Mouse (Mus musculus): ENCODE results near the gene Kcnq2. TPM values are rescaled to one million over a fixed set of nuclear protein-coding genes. Genes with fewer than 3 reads are reported as not detected.

Kcnq2 gene
- polyA plus RNA-seq, 1 experiment from 2014 or later, result 0.25 TPM

DNA sequence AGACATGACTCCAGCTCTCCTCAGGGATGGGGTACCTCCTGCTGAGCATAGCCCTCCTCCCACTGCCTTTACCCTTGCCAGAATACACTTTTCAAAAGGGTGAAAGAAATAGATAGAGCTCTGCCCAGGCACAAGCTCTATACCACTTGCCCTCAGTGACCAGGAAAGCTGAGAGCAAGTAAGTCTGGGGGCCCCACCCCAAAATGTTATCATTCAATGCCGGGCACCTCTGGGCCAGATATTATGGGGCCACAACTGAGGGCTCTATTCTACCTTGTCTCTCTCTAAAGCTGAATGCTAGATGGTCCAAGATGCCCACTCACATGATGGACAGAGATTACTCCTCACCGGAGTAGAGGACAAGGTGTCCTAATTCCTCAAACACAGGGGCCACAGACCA is 55.6 kb downstream of the Kcnq2 start:
- Histone ChIP-seq H3K9ac (ENCODE audit: low read length) (no peak overlapping the region), H3K9me3 (ENCODE audit: control insufficient read depth, low read length) (no peaks in the 10 kb centered on the region), H3K4me1 (ENCODE audit: control insufficient read depth, insufficient read depth, low read length) (no peaks in the 10 kb centered on the region), H3K4me3 (ENCODE audit: low read depth, low read length) (no peak overlapping the region), H3K27ac (replicated peaks; ENCODE audit: low read depth, low read length) (no peak overlapping the region), H3K27me3 (ENCODE audit: control insufficient read depth, insufficient read depth, low read length) (no peaks in the 10 kb centered on the region), H3K4me2 (ENCODE audit: low read depth, severe bottlenecking) (no peak overlapping the region), H3K36me3 (ENCODE audit: control insufficient read depth, insufficient read depth, low read length) (no peaks in the 10 kb centered on the region)
- WGBS, result 91% methylated on average over 2 of the region's 2 CpGs
- no peak for DNase-seq (ENCODE audit: low spot score)
- ATAC-seq (ENCODE audit: insufficient number of reproducible peaks, low FRiP score, low TSS enrichment, low read depth), result no peak

DNA sequence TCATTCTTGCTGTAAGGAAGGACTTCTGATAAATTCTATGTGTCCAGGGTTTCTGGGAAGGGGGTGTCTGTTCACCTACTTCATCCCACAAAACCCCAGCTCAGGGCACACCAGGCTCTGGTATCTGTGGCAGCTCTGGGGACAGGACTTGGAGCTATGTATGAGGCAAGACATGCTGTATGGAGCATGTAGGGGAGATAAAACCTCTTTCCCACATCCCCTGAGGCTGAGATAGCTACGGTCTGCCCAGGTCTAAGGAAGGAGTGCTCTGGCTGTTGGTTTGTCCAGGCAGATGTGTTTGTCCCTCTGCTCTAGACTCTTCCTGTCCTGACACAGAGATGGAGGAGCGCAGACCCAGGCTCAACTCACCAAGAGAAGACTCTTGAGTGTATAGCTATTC is 56.2 kb downstream of the Kcnq2 start:
- no peaks in the 10 kb centered on the region for H3K36me3 ChIP-seq (ENCODE audit: control insufficient read depth, insufficient read depth, low read length)
- H3K27ac ChIP-seq (replicated peaks; ENCODE audit: low read depth, low read length), result no peak overlapping the region
- DNase-seq (ENCODE audit: low spot score), result no peak
- no peaks in the 10 kb centered on the region for H3K4me1 ChIP-seq (ENCODE audit: control insufficient read depth, insufficient read depth, low read length)
- ATAC-seq (ENCODE audit: insufficient number of reproducible peaks, low FRiP score, low TSS enrichment, low read depth), result no peak
- no peaks in the 10 kb centered on the region for H3K9me3 ChIP-seq (ENCODE audit: control insufficient read depth, low read length)
- H3K9ac ChIP-seq (ENCODE audit: low read length), result no peak overlapping the region
- H3K27me3 ChIP-seq (ENCODE audit: control insufficient read depth, insufficient read depth, low read length), result no peaks in the 10 kb centered on the region
- 87% methylated on average over 2 of the region's 2 CpGs for WGBS
- no peak overlapping the region for H3K4me3 ChIP-seq (ENCODE audit: low read depth, low read length)
- no peak overlapping the region for H3K4me2 ChIP-seq (ENCODE audit: low read depth, severe bottlenecking)

DNA sequence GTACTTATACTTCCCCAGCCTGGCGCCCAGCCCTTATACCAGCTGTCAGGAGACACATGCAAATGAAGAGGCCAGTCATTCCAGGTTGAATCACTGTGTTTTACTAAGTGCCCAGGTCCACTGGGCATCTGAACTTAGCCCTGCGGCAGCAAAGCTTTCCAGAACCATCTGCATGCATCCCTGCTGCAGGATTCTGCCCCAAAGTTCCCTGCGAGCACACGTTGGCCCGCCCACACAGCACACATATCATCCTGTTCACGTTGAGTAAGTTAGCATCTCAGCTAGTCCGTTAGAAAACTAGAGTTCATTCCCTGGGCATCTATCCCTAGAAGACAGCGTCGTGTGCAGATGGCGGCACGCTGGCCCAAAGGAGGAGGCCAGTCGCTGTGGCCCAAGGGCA is 59.6 kb downstream of the Kcnq2 start:
- Histone ChIP-seq H3K9ac (ENCODE audit: low read length) (no peak overlapping the region), H3K4me1 (ENCODE audit: control insufficient read depth, insufficient read depth, low read length) (no peaks in the 10 kb centered on the region), H3K27me3 (ENCODE audit: control insufficient read depth, insufficient read depth, low read length) (no peaks in the 10 kb centered on the region), H3K9me3 (ENCODE audit: control insufficient read depth, low read length) (no peaks in the 10 kb centered on the region), H3K4me3 (ENCODE audit: low read depth, low read length) (no peak overlapping the region), H3K4me2 (ENCODE audit: low read depth, severe bottlenecking) (no peak overlapping the region), H3K36me3 (ENCODE audit: control insufficient read depth, insufficient read depth, low read length) (no peaks in the 10 kb centered on the region), H3K27ac (replicated peaks; ENCODE audit: low read depth, low read length) (no peak overlapping the region)
- no peak for DNase-seq (ENCODE audit: low spot score)
- no peak for ATAC-seq (ENCODE audit: insufficient number of reproducible peaks, low FRiP score, low TSS enrichment, low read depth)
- 86% methylated on average over 12 of the region's 12 CpGs for WGBS

DNA sequence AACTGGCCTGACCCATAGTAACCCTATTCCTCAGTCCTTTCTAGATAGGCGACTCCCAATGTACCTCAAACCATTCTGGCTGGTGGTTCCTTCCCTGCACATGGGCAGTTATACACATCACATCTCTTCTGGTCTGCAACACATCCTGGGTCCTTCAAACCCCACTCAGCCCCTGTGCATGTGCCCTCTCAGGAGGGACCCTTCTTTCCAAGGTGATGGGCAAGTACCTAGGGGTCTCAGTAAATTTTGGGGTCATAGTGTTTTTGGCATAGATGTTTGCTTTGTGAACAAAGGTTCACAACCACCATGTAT is 62.7 kb downstream of the Kcnq2 start:
- no peak overlapping the region for H3K9ac ChIP-seq (ENCODE audit: low read length)
- no peak overlapping the region for H3K27ac ChIP-seq (replicated peaks; ENCODE audit: low read depth, low read length)
- WGBS, result 6% methylated on average over 1 of the region's 1 CpGs
- H3K36me3 ChIP-seq (ENCODE audit: control insufficient read depth, insufficient read depth, low read length), result no peaks in the 10 kb centered on the region
- H3K4me1 ChIP-seq (ENCODE audit: control insufficient read depth, insufficient read depth, low read length), result no peaks in the 10 kb centered on the region
- ATAC-seq (ENCODE audit: insufficient number of reproducible peaks, low FRiP score, low TSS enrichment, low read depth), result no peak
- DNase-seq (ENCODE audit: low spot score), result no peak
- H3K27me3 ChIP-seq (ENCODE audit: control insufficient read depth, insufficient read depth, low read length), result no peaks in the 10 kb centered on the region
- no peak overlapping the region for H3K4me2 ChIP-seq (ENCODE audit: low read depth, severe bottlenecking)
- no peaks in the 10 kb centered on the region for H3K9me3 ChIP-seq (ENCODE audit: control insufficient read depth, low read length)
- H3K4me3 ChIP-seq (ENCODE audit: low read depth, low read length), result no peak overlapping the region

DNA sequence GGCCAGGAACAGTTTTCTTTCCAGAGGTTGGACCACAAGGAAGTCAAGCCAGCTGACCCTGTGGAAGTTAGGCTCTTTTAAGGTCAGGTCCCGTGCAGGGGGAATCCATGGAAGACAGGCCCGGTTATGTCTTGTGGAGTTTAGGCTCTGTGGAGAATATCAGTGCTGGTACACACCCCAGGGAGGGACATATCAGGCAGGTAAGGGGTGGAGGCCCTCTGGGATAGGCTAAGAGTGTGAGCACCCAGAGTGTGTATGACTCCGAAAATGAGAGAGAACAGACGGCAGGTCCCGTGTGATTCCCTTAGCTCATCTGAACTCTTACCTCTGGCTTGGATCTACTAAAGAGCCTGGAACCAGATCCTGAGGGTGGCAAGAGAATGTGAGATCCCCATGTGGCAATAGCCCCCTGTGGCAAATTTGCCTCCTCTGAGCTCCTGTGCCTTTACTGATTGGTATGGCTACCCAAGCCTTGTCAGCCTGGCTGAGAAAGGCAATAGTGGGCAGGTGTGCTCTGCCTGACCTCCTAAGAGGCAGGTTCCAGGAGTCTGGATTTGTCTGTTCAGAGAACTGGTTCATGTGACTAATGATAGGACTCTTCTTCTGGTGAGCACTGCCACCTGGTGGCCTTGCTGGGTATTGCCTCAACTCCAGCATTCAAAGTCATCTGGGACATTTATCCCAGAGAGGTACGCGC is 63.2 kb downstream of the Kcnq2 start:
- WGBS, result 56% methylated on average over 7 of the region's 7 CpGs
- Histone ChIP-seq H3K9me3 (ENCODE audit: control insufficient read depth, low read length) (no peaks in the 10 kb centered on the region), H3K4me3 (ENCODE audit: low read depth, low read length) (no peak overlapping the region), H3K4me2 (ENCODE audit: low read depth, severe bottlenecking) (no peak overlapping the region), H3K4me1 (ENCODE audit: control insufficient read depth, insufficient read depth, low read length) (no peaks in the 10 kb centered on the region), H3K36me3 (ENCODE audit: control insufficient read depth, insufficient read depth, low read length) (no peaks in the 10 kb centered on the region), H3K9ac (ENCODE audit: low read length) (no peak overlapping the region), H3K27ac (replicated peaks; ENCODE audit: low read depth, low read length) (no peak overlapping the region), H3K27me3 (ENCODE audit: control insufficient read depth, insufficient read depth, low read length) (no peaks in the 10 kb centered on the region)
- peak; percentile 91 for DNase-seq (ENCODE audit: low spot score)
- ATAC-seq (ENCODE audit: insufficient number of reproducible peaks, low FRiP score, low TSS enrichment, low read depth), result no peak

DNA sequence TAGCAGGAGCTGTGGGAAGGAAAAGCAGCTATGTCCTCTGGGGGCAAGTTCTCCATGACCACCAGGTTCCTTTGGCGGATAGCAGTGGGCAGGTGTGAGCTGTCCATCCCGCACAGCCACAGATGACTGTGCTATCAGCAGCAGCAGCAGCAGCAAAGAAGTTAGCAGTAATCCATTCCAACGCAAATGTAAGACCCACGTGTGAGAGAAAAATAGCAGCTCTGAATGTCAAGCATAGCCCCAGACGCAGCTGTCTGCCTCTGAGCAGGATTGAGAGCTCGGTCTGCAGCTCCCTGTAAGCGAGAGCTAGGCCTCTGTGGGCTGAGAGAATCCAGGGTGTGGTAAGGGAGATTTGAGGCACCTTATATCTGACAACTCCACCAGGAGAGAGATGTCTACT is 65.0 kb downstream of the Kcnq2 start:
- no peak overlapping the region for H3K9ac ChIP-seq (ENCODE audit: low read length)
- no peak overlapping the region for H3K4me3 ChIP-seq (ENCODE audit: low read depth, low read length)
- no peak overlapping the region for H3K4me2 ChIP-seq (ENCODE audit: low read depth, severe bottlenecking)
- ATAC-seq (ENCODE audit: insufficient number of reproducible peaks, low FRiP score, low TSS enrichment, low read depth), result no peak
- no peaks in the 10 kb centered on the region for H3K27me3 ChIP-seq (ENCODE audit: control insufficient read depth, insufficient read depth, low read length)
- no peak overlapping the region for H3K27ac ChIP-seq (replicated peaks; ENCODE audit: low read depth, low read length)
- WGBS, result 65% methylated on average over 7 of the region's 7 CpGs
- H3K36me3 ChIP-seq (ENCODE audit: control insufficient read depth, insufficient read depth, low read length), result no peaks in the 10 kb centered on the region
- no peak for DNase-seq (ENCODE audit: low spot score)
- no peaks in the 10 kb centered on the region for H3K9me3 ChIP-seq (ENCODE audit: control insufficient read depth, low read length)
- no peaks in the 10 kb centered on the region for H3K4me1 ChIP-seq (ENCODE audit: control insufficient read depth, insufficient read depth, low read length)

DNA sequence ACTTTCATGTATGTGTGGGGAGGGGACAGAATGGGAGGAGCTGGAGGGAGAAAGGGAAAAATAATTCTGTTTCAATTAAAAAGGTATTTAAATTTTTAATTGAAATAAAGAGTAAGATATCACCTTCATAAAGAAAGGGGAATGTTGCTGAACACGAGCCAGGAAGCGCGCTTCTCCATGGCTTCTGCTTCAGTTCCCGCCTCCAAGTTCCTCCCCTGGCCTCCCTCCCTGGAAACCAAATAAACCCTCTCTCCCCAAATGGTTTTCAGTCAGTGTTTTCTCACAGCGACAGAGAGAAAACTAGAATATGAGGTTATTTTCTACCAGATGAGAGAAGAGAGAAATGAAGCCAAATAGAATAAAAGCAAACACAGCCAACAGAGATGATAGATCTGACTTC is 66.6 kb downstream of the Kcnq2 start:
- H3K4me3 ChIP-seq (ENCODE audit: low read depth, low read length), result no peak overlapping the region
- no peak overlapping the region for H3K4me2 ChIP-seq (ENCODE audit: low read depth, severe bottlenecking)
- ATAC-seq (ENCODE audit: insufficient number of reproducible peaks, low FRiP score, low TSS enrichment, low read depth) (no peak), DNase-seq (ENCODE audit: low spot score) (no peak)
- no peak overlapping the region for H3K27ac ChIP-seq (replicated peaks; ENCODE audit: low read depth, low read length)
- H3K9me3 ChIP-seq (ENCODE audit: control insufficient read depth, low read length), result no peaks in the 10 kb centered on the region
- H3K36me3 ChIP-seq (ENCODE audit: control insufficient read depth, insufficient read depth, low read length), result no peaks in the 10 kb centered on the region
- no peaks in the 10 kb centered on the region for H3K4me1 ChIP-seq (ENCODE audit: control insufficient read depth, insufficient read depth, low read length)
- H3K27me3 ChIP-seq (ENCODE audit: control insufficient read depth, insufficient read depth, low read length), result no peaks in the 10 kb centered on the region
- 73% methylated on average over 5 of the region's 5 CpGs for WGBS
- H3K9ac ChIP-seq (ENCODE audit: low read length), result no peak overlapping the region

DNA sequence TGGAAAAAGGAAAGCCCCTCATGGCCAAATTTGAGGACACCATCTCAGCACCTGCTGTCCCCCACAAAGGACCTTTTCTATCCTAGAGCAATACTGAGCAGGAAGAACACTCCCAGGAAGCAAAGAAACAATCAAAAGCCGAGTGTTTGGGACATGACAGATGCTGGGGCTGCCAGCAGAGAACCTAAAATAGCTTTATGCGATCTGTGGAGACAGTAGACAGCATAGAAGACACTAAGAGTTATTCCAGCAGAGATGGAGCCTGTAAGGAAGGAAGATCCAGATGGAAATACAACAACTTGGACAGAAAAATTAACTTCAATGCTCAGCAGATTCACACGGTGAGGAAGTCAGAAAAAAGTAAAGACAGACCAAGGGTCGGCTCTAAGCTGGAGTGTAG is 69.3 kb downstream of the Kcnq2 start:
- no peak for DNase-seq (ENCODE audit: low spot score)
- WGBS, result 61% methylated on average over 4 of the region's 4 CpGs
- no peaks in the 10 kb centered on the region for H3K27me3 ChIP-seq (ENCODE audit: control insufficient read depth, insufficient read depth, low read length)
- H3K4me1 ChIP-seq (ENCODE audit: control insufficient read depth, insufficient read depth, low read length), result no peaks in the 10 kb centered on the region
- no peak overlapping the region for H3K4me3 ChIP-seq (ENCODE audit: low read depth, low read length)
- H3K27ac ChIP-seq (replicated peaks; ENCODE audit: low read depth, low read length), result no peak overlapping the region
- H3K4me2 ChIP-seq (ENCODE audit: low read depth, severe bottlenecking), result no peak overlapping the region
- no peaks in the 10 kb centered on the region for H3K9me3 ChIP-seq (ENCODE audit: control insufficient read depth, low read length)
- no peaks in the 10 kb centered on the region for H3K36me3 ChIP-seq (ENCODE audit: control insufficient read depth, insufficient read depth, low read length)
- ATAC-seq (ENCODE audit: insufficient number of reproducible peaks, low FRiP score, low TSS enrichment, low read depth), result no peak
- no peak overlapping the region for H3K9ac ChIP-seq (ENCODE audit: low read length)

DNA sequence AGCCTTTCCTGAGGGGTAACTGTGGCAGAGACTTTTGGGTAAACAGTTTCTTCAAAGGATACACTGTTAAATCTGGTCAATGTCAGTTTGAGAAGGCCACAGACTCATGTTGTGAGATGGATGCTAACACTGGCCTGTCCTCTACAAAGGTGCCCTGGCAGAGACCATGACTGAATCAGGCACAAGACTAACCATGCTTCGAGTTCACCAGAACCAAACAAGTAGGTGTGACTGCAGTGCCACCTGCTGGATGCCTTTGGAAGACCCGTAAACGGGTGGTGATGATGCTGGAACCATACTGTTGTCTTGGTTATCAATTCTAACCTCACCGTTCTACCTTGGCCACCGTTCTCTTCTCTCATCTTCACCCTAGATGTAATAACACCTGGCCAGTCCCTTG is 75.0 kb downstream of the Kcnq2 start:
- peak; percentile 84 for DNase-seq (ENCODE audit: low spot score)
- Histone ChIP-seq H3K4me2 (ENCODE audit: low read depth, severe bottlenecking) (no peak overlapping the region), H3K4me1 (ENCODE audit: control insufficient read depth, insufficient read depth, low read length) (peaks cover 6% of the 10 kb centered on the region; the same call in 1 of the 2 replicates), H3K27ac (replicated peaks; ENCODE audit: low read depth, low read length) (no peak overlapping the region), H3K27me3 (ENCODE audit: control insufficient read depth, insufficient read depth, low read length) (no peaks in the 10 kb centered on the region), H3K36me3 (ENCODE audit: control insufficient read depth, insufficient read depth, low read length) (no peaks in the 10 kb centered on the region), H3K9me3 (ENCODE audit: control insufficient read depth, low read length) (no peaks in the 10 kb centered on the region), H3K4me3 (ENCODE audit: low read depth, low read length) (no peak overlapping the region), H3K9ac (ENCODE audit: low read length) (no peak overlapping the region)
- 26% methylated on average over 5 of the region's 5 CpGs for WGBS
- ATAC-seq (ENCODE audit: insufficient number of reproducible peaks, low FRiP score, low TSS enrichment, low read depth), result no peak
